Mouse (Mus musculus): ENCODE results near the gene Foxn1. TPM values are rescaled to one million over a fixed set of nuclear protein-coding genes. Genes with fewer than 3 reads are reported as not detected.
A peak's percentile ranks its signal among the peaks of the same experiment; 100 is the strongest.

Gene Foxn1
- total RNA-seq, 1 experiment, result not detected

- no peak overlapping the region for H3K4me3 ChIP-seq (ENCODE audit: insufficient read depth in 1 of 2, low read depth in 1 of 2, low read length in 2 of 2, poor library complexity in 1 of 2, severe bottlenecking in 1 of 2)
- peaks cover 9% of the 10 kb centered on the region; the same call in 1 of the 2 replicates for H3K36me3 ChIP-seq (ENCODE audit: control insufficient read depth, insufficient read depth, low read length, poor library complexity, severe bottlenecking)
- H3K9ac ChIP-seq (ENCODE audit: insufficient read depth, low read depth, low read length, poor library complexity, severe bottlenecking), result no peak overlapping the region
- DNase-seq (ENCODE audit: low read depth, low spot score), result no peak
- TF ChIP-seq HCFC1 (IDR thresholded peaks at IDR 0.05; ENCODE audit: borderline replicate concordance, insufficient read depth, low read length) (no peak), ZNF384 (IDR thresholded peaks at IDR 0.05; ENCODE audit: low read depth, low read length) (no peak), ZC3H11A (IDR thresholded peaks at IDR 0.05; ENCODE audit: borderline replicate concordance, low read depth, low read length) (no peak), MAFK (IDR thresholded peaks at IDR 0.05; ENCODE audit: insufficient read depth, low read depth, low read length) (no peak), CHD2 (IDR thresholded peaks at IDR 0.05; ENCODE audit: low read depth, low read length) (no peak)
- H3K27ac ChIP-seq (ENCODE audit: insufficient read depth, low read depth, low read length, poor library complexity, severe bottlenecking), result no peak overlapping the region
- peaks cover 2 to 25% of the 10 kb centered on the region in 2 experiments; a peak in 3 of 4 replicates for H3K4me1 ChIP-seq (ENCODE audit: control insufficient read depth in 2 of 2, insufficient read depth in 2 of 2, low read length in 2 of 2, poor library complexity in 1 of 2)
- no peaks in the 10 kb centered on the region for H3K9me3 ChIP-seq (ENCODE audit: control insufficient read depth, insufficient read depth, low read depth, low read length)
- in situ Hi-C loops (cut with MboI; ENCODE audit: low sequenced_read_pairs in 2 of 2, unreplicated experiment in 2 of 2), result no loop called here
These were observed 40.6 kb downstream of the Foxn1 start for GRCm38 (mm10) chr11:78345801-78346200.

DNA sequence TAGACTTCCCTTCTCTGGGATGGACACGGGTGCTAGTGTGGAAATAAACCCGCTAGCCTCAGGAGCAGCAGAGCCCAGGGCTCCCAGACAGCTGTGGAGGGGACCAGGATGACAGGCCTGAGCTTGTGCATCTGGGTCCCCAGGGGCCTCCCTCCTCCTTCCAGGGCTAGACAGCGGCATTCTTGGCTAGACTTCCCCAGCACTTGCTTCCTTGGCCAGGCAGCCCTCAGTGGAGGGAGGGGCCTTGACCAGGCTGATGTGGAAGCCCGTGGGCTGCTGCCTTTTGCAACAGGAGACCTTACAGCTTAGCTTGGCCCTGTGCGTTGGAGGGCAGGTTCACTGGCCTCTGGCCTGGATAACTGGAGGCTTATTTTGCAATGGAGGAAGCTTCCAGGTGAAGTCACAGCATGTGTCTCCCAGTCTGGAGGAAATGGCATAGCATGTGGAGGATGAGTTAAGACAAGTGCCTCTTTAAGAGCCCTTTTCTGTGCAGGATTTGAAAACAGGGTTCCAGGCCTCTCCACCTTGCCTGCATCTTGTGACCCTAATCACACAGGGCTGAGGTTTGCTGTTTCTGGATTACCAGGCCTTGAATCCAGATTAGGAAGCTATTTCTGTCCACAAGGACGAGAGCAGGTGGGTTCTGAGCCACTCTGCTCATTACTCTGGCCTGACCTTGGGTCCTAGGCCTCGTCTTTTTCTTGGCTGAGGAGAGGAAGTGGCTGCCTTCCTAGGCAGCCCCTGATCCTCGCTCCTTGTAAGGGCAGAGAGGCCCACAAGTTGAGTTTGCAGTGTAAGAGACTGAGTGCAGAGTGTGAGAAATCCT, 41.3 kb downstream of the Foxn1 start:
- Histone ChIP-seq H3K9me3 (ENCODE audit: control insufficient read depth, insufficient read depth, low read depth, low read length) (no peaks in the 10 kb centered on the region), H3K27ac (ENCODE audit: insufficient read depth, low read depth, low read length, poor library complexity, severe bottlenecking) (no peak overlapping the region), H3K4me3 (ENCODE audit: insufficient read depth in 1 of 2, low read depth in 1 of 2, low read length in 2 of 2, poor library complexity in 1 of 2, severe bottlenecking in 1 of 2) (no peak overlapping the region), H3K36me3 (ENCODE audit: control insufficient read depth, insufficient read depth, low read length, poor library complexity, severe bottlenecking) (peaks cover 10% of the 10 kb centered on the region; the same call in 1 of the 2 replicates), H3K9ac (ENCODE audit: insufficient read depth, low read depth, low read length, poor library complexity, severe bottlenecking) (no peak overlapping the region), H3K4me1 (ENCODE audit: control insufficient read depth in 2 of 2, insufficient read depth in 2 of 2, low read length in 2 of 2, poor library complexity in 1 of 2) (peaks cover 2 to 25% of the 10 kb centered on the region in 2 experiments; a peak in 3 of 4 replicates)
- no peak for TF ChIP-seq CHD2 (IDR thresholded peaks at IDR 0.05; ENCODE audit: low read depth, low read length)
- no peak for TF ChIP-seq HCFC1 (IDR thresholded peaks at IDR 0.05; ENCODE audit: borderline replicate concordance, insufficient read depth, low read length)
- no peak for TF ChIP-seq ZNF384 (IDR thresholded peaks at IDR 0.05; ENCODE audit: low read depth, low read length)
- no peak for TF ChIP-seq MAFK (IDR thresholded peaks at IDR 0.05; ENCODE audit: insufficient read depth, low read depth, low read length)
- TF ChIP-seq ZC3H11A (IDR thresholded peaks at IDR 0.05; ENCODE audit: borderline replicate concordance, low read depth, low read length), result no peak
- in situ Hi-C loops (cut with MboI; ENCODE audit: low sequenced_read_pairs in 2 of 2, unreplicated experiment in 2 of 2), result no loop called here
- no peak for DNase-seq (ENCODE audit: low read depth, low spot score)

- Histone ChIP-seq H3K27ac (ENCODE audit: insufficient read depth, low read depth, low read length, poor library complexity, severe bottlenecking) (no peak overlapping the region), H3K36me3 (ENCODE audit: control insufficient read depth, insufficient read depth, low read length, poor library complexity, severe bottlenecking) (peaks cover 14% of the 10 kb centered on the region; the same call in 1 of the 2 replicates), H3K9ac (ENCODE audit: insufficient read depth, low read depth, low read length, poor library complexity, severe bottlenecking) (no peak overlapping the region; the same call in 1 of the 2 replicates), H3K4me1 (ENCODE audit: control insufficient read depth in 2 of 2, insufficient read depth in 2 of 2, low read length in 2 of 2, poor library complexity in 1 of 2) (peaks cover 2 to 25% of the 10 kb centered on the region in 2 experiments; a peak in 3 of 4 replicates), H3K4me3 (ENCODE audit: insufficient read depth in 1 of 2, low read depth in 1 of 2, low read length in 2 of 2, poor library complexity in 1 of 2, severe bottlenecking in 1 of 2) (peak overlapping the region; percentile 76 to 91), H3K9me3 (ENCODE audit: control insufficient read depth, insufficient read depth, low read depth, low read length) (no peaks in the 10 kb centered on the region)
- in situ Hi-C loops (cut with MboI; ENCODE audit: low sequenced_read_pairs in 2 of 2, unreplicated experiment in 2 of 2), result no loop called here
- no peak for DNase-seq (ENCODE audit: low read depth, low spot score)
- no peak for TF ChIP-seq ZC3H11A (IDR thresholded peaks at IDR 0.05; ENCODE audit: borderline replicate concordance, low read depth, low read length)
- TF ChIP-seq ZNF384 (IDR thresholded peaks at IDR 0.05; ENCODE audit: low read depth, low read length), result peak; percentile 46; the same call in 1 of the 2 replicates
These were observed 41.9 kb downstream of the Foxn1 start for GRCm38 (mm10) chr11:78344328-78344889.

DNA sequence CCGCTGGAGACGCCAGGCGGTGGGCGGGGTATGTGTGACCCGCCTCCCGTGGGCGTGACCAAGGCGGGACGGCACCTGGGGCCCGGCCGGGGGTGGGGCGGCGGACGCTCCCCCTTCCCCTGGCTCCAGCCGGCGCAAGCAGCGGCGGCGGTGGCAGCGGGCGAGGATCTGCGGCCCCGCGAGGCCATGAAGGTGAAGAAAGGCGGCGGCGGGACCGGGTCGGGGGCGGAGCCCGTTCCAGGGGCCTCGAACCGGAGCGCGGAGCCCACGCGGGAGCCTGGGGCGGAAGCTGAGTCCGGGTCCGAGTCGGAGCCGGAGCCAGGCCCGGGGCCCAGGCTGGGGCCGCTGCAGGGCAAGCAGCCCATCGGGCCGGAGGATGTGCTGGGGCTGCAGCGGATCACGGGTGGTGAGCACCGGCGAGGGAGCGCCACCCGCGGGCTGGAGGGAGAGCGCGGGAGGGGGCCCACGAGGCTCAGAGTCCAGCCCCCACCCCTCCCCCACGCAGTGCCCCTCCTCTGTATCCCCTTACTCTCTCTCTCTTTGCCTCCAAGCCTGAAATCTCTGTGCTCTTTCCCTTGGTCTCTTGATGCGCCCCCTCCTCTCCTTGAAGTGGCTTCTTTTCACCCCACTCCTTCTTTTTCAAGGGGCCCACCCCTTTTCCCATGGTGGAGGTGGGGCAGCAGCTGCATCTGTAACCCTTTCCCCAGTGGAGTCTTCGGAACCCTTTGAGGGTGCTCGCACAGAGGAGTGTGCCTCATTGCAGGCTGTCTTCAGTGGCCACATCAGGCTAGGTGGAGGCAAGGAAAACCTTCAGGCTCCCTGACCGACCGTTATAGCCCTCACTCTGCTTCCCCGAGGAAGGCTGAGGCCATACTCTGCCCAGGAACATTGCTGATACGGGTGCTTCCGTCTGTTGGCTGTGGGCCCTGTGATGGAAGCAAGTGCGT, 42.7 kb downstream of the Foxn1 start, which contains the start of gene Unc119:
Gene Unc119 (plus strand): TSS at position 102 of the 947 bp plus-strand sequence.
- H3K9ac ChIP-seq (ENCODE audit: insufficient read depth, low read depth, low read length, poor library complexity, severe bottlenecking), result peak within 1 kb of the TSS; percentile 75
- H3K4me1 ChIP-seq (ENCODE audit: control insufficient read depth in 2 of 2, insufficient read depth in 2 of 2, low read length in 2 of 2, poor library complexity in 1 of 2), result peaks cover 2 to 24% of the 10 kb centered on the region in 2 experiments; a peak in 3 of 4 replicates
- no peak within 1 kb of the TSS for H3K27ac ChIP-seq (ENCODE audit: insufficient read depth, low read depth, low read length, poor library complexity, severe bottlenecking)
- H3K9me3 ChIP-seq (ENCODE audit: control insufficient read depth, insufficient read depth, low read depth, low read length), result no peaks in the 10 kb centered on the region
- TF ChIP-seq MAFK (IDR thresholded peaks at IDR 0.05; ENCODE audit: insufficient read depth, low read depth, low read length) (no peak), ZNF384 (IDR thresholded peaks at IDR 0.05; ENCODE audit: low read depth, low read length) (no peak), ZC3H11A (IDR thresholded peaks at IDR 0.05; ENCODE audit: borderline replicate concordance, low read depth, low read length) (no peak), HCFC1 (IDR thresholded peaks at IDR 0.05; ENCODE audit: borderline replicate concordance, insufficient read depth, low read length) (no peak), CHD2 (IDR thresholded peaks at IDR 0.05; ENCODE audit: low read depth, low read length) (no peak)
- in situ Hi-C loops (cut with MboI; ENCODE audit: low sequenced_read_pairs in 2 of 2, unreplicated experiment in 2 of 2), result no loop called here
- DNase-seq (ENCODE audit: low read depth, low spot score), result peak; percentile 49
- H3K36me3 ChIP-seq (ENCODE audit: control insufficient read depth, insufficient read depth, low read length, poor library complexity, severe bottlenecking), result peaks cover 20% of the 10 kb centered on the region
- H3K4me3 ChIP-seq (ENCODE audit: insufficient read depth in 1 of 2, low read depth in 1 of 2, low read length in 2 of 2, poor library complexity in 1 of 2, severe bottlenecking in 1 of 2), result peak within 1 kb of the TSS; percentile 76 to 91

Measured in ES-E14 (cell line).